ENCODE assay signal across 9 mouse cellular contexts in genomic region chr11:75963730-75964475, GRCm38 (mm10). TPM values are rescaled to one million over a fixed set of nuclear protein-coding genes. Genes with fewer than 3 reads are reported as not detected.
DNase-seq lines count a peak whose midpoint lies in the region; ATAC-seq and TF ChIP-seq lines count a peak whose summit lies in the region.
"Had no signal": no experiment of that assay in that cellular context is flagged by ENCODE, and none has a peak within 500 bp of the region (broad histone marks: within the 10 kb centered on the region; RNA-seq: fewer than 3 reads in every experiment).

No protein-coding gene starts in this region.

- H3K4me2 ChIP-seq in forebrain, embryonic 11.5 days (ENCODE audit: low read depth, low read length, severe bottlenecking) = peak overlapping the region; percentile 22; the same call in 1 of the 2 replicates
- no peak overlapping the region; the same call in 1 of the 2 replicates for H3K4me2 ChIP-seq in limb, embryonic 14.5 days (replicated peaks; ENCODE audit: low read depth, low read length, severe bottlenecking)
- H3K4me2 ChIP-seq: kidney, embryonic 15.5 days had no signal

- H3K36me3 ChIP-seq in forebrain, embryonic 11.5 days (ENCODE audit: control insufficient read depth, insufficient read depth, low read length) = no peaks in the 10 kb centered on the region
- H3K36me3 ChIP-seq in limb, embryonic 14.5 days (ENCODE audit: control insufficient read depth, insufficient read depth, low read length) = no peaks in the 10 kb centered on the region
- H3K36me3 ChIP-seq: kidney, embryonic 15.5 days had no signal

- 11% methylated on average over 11 of the region's 11 CpGs for WGBS in forebrain, embryonic 11.5 days
- 28% methylated on average over 11 of the region's 11 CpGs for WGBS in limb, embryonic 14.5 days

- TF ChIP-seq POLR2A in limb, embryonic 14.5 days (IDR thresholded peaks at IDR 0.05; ENCODE audit: borderline replicate concordance, extremely low read depth, insufficient read depth, insufficient read length) = no peak

- DNase-seq in adrenal gland, postnatal 36 days = peak; percentile 45 to 52
- DNase-seq in adrenal gland, adult 8-10 months = no peak
- DNase-seq in ES-CJ7 (ENCODE audit: low read depth, low spot score) = peak; percentile 46
- DNase-seq in forebrain, embryonic 11.5 days (ENCODE audit: low spot score) = peak; percentile 61
- DNase-seq in limb, embryonic 14.5 days (ENCODE audit: low spot score) = peak; percentile 62
- no peak for DNase-seq in spleen, adult 12 weeks (ENCODE audit: low spot score)
- no peak for DNase-seq in layer of hippocampus, adult 11-12 months (ENCODE audit: low spot score)
- no peak for DNase-seq in spleen, postnatal 4 days (ENCODE audit: low spot score in 2 of 2)

- peaks cover 2% of the 10 kb centered on the region; the same call in 1 of the 2 replicates for H3K27me3 ChIP-seq in forebrain, embryonic 11.5 days (ENCODE audit: control insufficient read depth, insufficient read depth, low read length)
- H3K27me3 ChIP-seq in limb, embryonic 14.5 days (ENCODE audit: control insufficient read depth, insufficient read depth, low read length) = peaks cover 10% of the 10 kb centered on the region; the same call in 1 of the 2 replicates

- H3K4me3 ChIP-seq in forebrain, embryonic 11.5 days (ENCODE audit: low read depth, low read length) = no peak overlapping the region
- H3K4me3 ChIP-seq in limb, embryonic 14.5 days (replicated peaks; ENCODE audit: low read length) = no peak overlapping the region
- H3K4me3 ChIP-seq: kidney, embryonic 15.5 days had no signal

- no peak for ATAC-seq in forebrain, embryonic 11.5 days (replicated peaks; ENCODE audit: low FRiP score)
- ATAC-seq in limb, embryonic 14.5 days (ENCODE audit: low FRiP score, low read depth) = no peak

- H3K9me3 ChIP-seq in forebrain, embryonic 11.5 days (ENCODE audit: control insufficient read depth, low read length) = no peaks in the 10 kb centered on the region
- no peaks in the 10 kb centered on the region for H3K9me3 ChIP-seq in limb, embryonic 14.5 days (ENCODE audit: control insufficient read depth, low read length)
- H3K9me3 ChIP-seq: kidney, embryonic 15.5 days had no signal

- H3K4me1 ChIP-seq in forebrain, embryonic 11.5 days (replicated peaks; ENCODE audit: control insufficient read depth, insufficient read depth, low read length) = peaks cover 30% of the 10 kb centered on the region
- H3K4me1 ChIP-seq in limb, embryonic 14.5 days (ENCODE audit: control insufficient read depth, insufficient read depth, low read length) = peaks cover 13% of the 10 kb centered on the region

- peak overlapping the region; percentile 46; the same call in 1 of the 2 replicates for H3K27ac ChIP-seq in forebrain, embryonic 11.5 days (ENCODE audit: low read depth, low read length)
- H3K27ac ChIP-seq in limb, embryonic 14.5 days (replicated peaks; ENCODE audit: low read depth, low read length) = no peak overlapping the region

- no peak overlapping the region for H3K9ac ChIP-seq in forebrain, embryonic 11.5 days (ENCODE audit: low read length)
- no peak overlapping the region for H3K9ac ChIP-seq in limb, embryonic 14.5 days (ENCODE audit: low read depth, low read length, severe bottlenecking)
- H3K9ac ChIP-seq: kidney, embryonic 15.5 days had no signal

RNA-seq across cellular contexts. Expression of gene Rph3al, which starts 25.7 kb away (rescaled TPM):
- 10 to 100 TPM; 14.5 to 14.8 TPM for total RNA-seq in adrenal gland, postnatal 36 days (2021)
- total RNA-seq in adrenal gland, adult 8-10 months (2022) = 10 to 100 TPM; 19.9 to 31.2 (median 21.9) TPM
- 1.1 and 2.5 TPM in 2 replicates for polyA plus RNA-seq in forebrain, embryonic 11.5 days (2014; fragmentation: Nextera tagmentation; extraction: Ambion mirVana)
- polyA plus RNA-seq in limb, embryonic 14.5 days (2012; rRNA removed) = 2.4 and 2.6 TPM in 2 replicates
- 2.2 and 2.6 TPM in 2 replicates for polyA plus RNA-seq in limb, embryonic 14.5 days (2014; fragmentation: Nextera tagmentation; extraction: Ambion mirVana)

RNA-seq across cellular contexts. Expression of gene 1700016K19Rik, which starts 35.8 kb away (rescaled TPM):
- total RNA-seq in adrenal gland, postnatal 36 days (2021) = not detected
- not detected for total RNA-seq in adrenal gland, adult 8-10 months (2022)
- polyA plus RNA-seq in forebrain, embryonic 11.5 days (2014; fragmentation: Nextera tagmentation; extraction: Ambion mirVana) = 0.41 TPM in 1 of 2 replicates, not detected in the other
- 0.58 and 0.87 TPM in 2 replicates for polyA plus RNA-seq in limb, embryonic 14.5 days (2012; rRNA removed)
- polyA plus RNA-seq in limb, embryonic 14.5 days (2014; fragmentation: Nextera tagmentation; extraction: Ambion mirVana) = 0.44 and 0.76 TPM in 2 replicates

Comparison
In these comparisons a context has a peak if more than half of its experiments do, and no peak if none do; other contexts are left out.
1. DNase-seq: peak in adrenal gland, postnatal 36 days (2 of 2), ES-CJ7 (single experiment), forebrain, embryonic 11.5 days (single experiment) and limb, embryonic 14.5 days (single experiment); none in adrenal gland, adult 8-10 months (single experiment), spleen, adult 12 weeks (single experiment), layer of hippocampus, adult 11-12 months (single experiment) and spleen, postnatal 4 days (0 of 2).